Mouse (Mus musculus) limb, embryonic 14.5 days (tissue): ENCODE measurements around the gene Grid2. TPM values are rescaled to one million over a fixed set of nuclear protein-coding genes. Genes with fewer than 3 reads are reported as not detected.

Experiments
- ATAC-seq: fragments of 200-750 bp; cut with Nextera tagmentation; 2 replicates; pipeline ENCODE4 v1.8.0; 2017; ENCODE audit warnings: low read depth, moderate number of reproducible peaks, moderate TSS enrichment; ENCODE audit not compliant: low FRiP score
- DNase-seq: peaks from one replicate; pipeline ENCODE4 v3.0.0-alpha.2; 2015; ENCODE audit warnings: low spot score
- H3K27ac ChIP-seq: fragments of 300-500 bp; sonication (generic); replicated peaks from 2 replicates; pipeline ENCODE4 v1.5.1; 2014; ENCODE audit warnings: low read depth, mild to moderate bottlenecking, low read length, moderate library complexity, mixed read lengths
- H3K27me3 ChIP-seq: fragments of 300-500 bp; sonication (generic); 2 replicates; pipeline ENCODE4 v1.6.1; 2014; ENCODE audit warnings: low read length, mixed read lengths; ENCODE audit not compliant: control insufficient read depth, insufficient read depth
- H3K36me3 ChIP-seq: fragments of 300-500 bp; sonication (generic); 2 replicates; pipeline ENCODE4 v1.6.1; 2014; ENCODE audit warnings: mild to moderate bottlenecking, low read length, moderate library complexity, mixed read lengths; ENCODE audit not compliant: control insufficient read depth, insufficient read depth
- H3K4me1 ChIP-seq: fragments of 300-500 bp; sonication (generic); 2 replicates; pipeline ENCODE4 v1.6.1; 2014; ENCODE audit warnings: antibody characterized with exemption, low read length, mixed read lengths; ENCODE audit not compliant: control insufficient read depth, insufficient read depth
- H3K4me2 ChIP-seq: fragments of 300-500 bp; sonication (generic); replicated peaks from 2 replicates; pipeline ENCODE4 v1.6.1; 2014; ENCODE audit warnings: low read depth, mild to moderate bottlenecking, low read length, moderate library complexity; ENCODE audit not compliant: severe bottlenecking
- H3K4me3 ChIP-seq: fragments of 300-500 bp; sonication (generic); replicated peaks from 2 replicates; pipeline ENCODE4 v1.5.1; 2014; ENCODE audit warnings: low read length
- H3K9ac ChIP-seq: fragments of 300-500 bp; sonication (generic); 2 replicates; pipeline ENCODE4 v1.6.1; 2014; ENCODE audit warnings: mild to moderate bottlenecking, low read depth, low read length, moderate library complexity; ENCODE audit not compliant: severe bottlenecking
- H3K9me3 ChIP-seq: fragments of 300-500 bp; sonication (generic); 2 replicates; pipeline ENCODE4 v1.6.1; 2016; ENCODE audit warnings: low read length; ENCODE audit not compliant: control insufficient read depth
- POLR2A ChIP-seq: fragments of 200-500 bp; IDR thresholded peaks from 2 replicates; pipeline ENCODE4 v1.8.0; 2012; ENCODE audit warnings: inconsistent platforms, mild to moderate bottlenecking, moderate library complexity, borderline replicate concordance; ENCODE audit not compliant: insufficient read depth, insufficient read length; ENCODE audit errors: extremely low read depth
- WGBS: fragments of 180-500 bp; shearing (Covaris S2); extraction: QIAGEN DNeasy Blood & Tissue Kit; methylation state at CpG from one replicate; pipeline ENCODE4 v1.1.7; 2014; 5-methylcytosine and 5-hydroxymethylcytosine counted together
- polyA plus RNA-seq, 2 experiments: library from polyadenylated mRNA; depleted of rRNA in 1 of 2; stranded (reverse) in 1 of 2; unstranded in 1 of 2; fragments of >200 nt; fragmentation: Nextera tagmentation in 1 of 2; extraction: Ambion mirVana in 1 of 2; gene quantifications; 2 replicates each; pipeline versions ENCODE4 v1.2.1 to v1.2.3; 2012 to 2014

Grid2 gene
- polyA plus RNA-seq, 2 experiments = 1.1 to 1.9 TPM

DNA sequence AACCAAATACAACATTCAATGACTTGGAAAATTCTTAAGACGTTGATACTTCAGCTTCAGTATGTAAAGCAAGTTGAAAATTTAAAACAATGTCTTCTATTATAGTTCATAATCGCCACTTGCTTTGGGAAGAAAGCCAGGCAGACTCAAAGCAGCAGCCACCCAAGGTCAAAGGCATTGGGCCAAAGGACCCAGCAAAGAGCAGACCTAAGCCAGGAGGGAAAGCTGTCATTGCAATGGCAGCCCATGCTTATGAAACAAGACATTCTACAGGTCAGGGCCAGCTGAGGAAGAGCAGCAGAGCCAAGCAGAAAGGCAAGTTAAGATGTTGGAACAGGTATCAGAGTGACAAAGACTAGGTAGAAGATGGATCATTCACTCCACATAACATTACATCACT lies 1448.0 kb downstream of the Grid2 start:
- Histone ChIP-seq H3K4me1 (no peaks in the 10 kb centered on the region), H3K9ac (no peak overlapping the region), H3K27me3 (no peaks in the 10 kb centered on the region), H3K27ac (no peak overlapping the region), H3K36me3 (no peaks in the 10 kb centered on the region), H3K4me2 (no peak overlapping the region), H3K9me3 (no peaks in the 10 kb centered on the region), H3K4me3 (no peak overlapping the region)
- ATAC-seq (no peak), DNase-seq (no peak)
- no peak for TF ChIP-seq POLR2A
- 80% methylated on average over 2 of the region's 2 CpGs for WGBS

DNA sequence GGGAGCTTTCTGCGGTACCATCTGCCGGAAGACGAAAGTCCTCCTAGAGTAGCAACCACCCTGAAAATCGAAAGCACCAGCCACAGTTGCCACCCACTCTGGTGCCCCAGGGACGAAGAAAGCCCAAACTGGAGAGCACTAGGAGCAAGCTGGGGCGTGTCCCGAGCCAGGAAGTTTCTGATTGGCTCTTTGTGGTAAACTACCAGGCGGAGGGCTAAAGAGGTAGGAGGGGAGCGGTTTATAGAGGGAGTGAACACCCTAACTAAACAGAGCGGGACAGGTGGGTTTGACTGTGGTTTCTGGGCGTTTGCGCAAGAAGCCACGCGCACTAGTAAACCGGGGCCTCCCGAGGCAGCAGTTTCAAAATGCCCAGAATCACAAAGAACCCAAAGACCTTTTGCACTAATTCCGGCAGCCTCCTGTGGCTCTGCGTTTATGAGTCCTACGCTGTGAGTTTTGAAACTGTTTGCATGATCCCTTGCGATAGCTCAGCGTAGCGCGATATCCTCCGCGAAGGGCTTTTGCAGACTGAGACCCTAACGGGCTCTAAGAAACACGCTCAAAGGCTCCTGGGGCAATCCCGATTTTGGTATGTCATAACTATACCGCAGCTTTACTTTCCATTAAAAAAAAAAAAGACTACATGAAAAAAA lies 1472.2 kb downstream of the Grid2 start:
- ATAC-seq (no peak), DNase-seq (no peak)
- under 1% methylated on average over 29 of the region's 29 CpGs for WGBS
- H3K36me3 ChIP-seq = no peaks in the 10 kb centered on the region
- peaks cover 14% of the 10 kb centered on the region for H3K4me1 ChIP-seq
- peak overlapping the region; percentile 80 for H3K4me2 ChIP-seq
- peaks cover 57% of the 10 kb centered on the region for H3K27me3 ChIP-seq
- no peak for TF ChIP-seq POLR2A
- H3K27ac ChIP-seq = no peak overlapping the region
- H3K9me3 ChIP-seq = no peaks in the 10 kb centered on the region
- H3K4me3 ChIP-seq = peak overlapping the region; percentile 41
- no peak overlapping the region for H3K9ac ChIP-seq

DNA sequence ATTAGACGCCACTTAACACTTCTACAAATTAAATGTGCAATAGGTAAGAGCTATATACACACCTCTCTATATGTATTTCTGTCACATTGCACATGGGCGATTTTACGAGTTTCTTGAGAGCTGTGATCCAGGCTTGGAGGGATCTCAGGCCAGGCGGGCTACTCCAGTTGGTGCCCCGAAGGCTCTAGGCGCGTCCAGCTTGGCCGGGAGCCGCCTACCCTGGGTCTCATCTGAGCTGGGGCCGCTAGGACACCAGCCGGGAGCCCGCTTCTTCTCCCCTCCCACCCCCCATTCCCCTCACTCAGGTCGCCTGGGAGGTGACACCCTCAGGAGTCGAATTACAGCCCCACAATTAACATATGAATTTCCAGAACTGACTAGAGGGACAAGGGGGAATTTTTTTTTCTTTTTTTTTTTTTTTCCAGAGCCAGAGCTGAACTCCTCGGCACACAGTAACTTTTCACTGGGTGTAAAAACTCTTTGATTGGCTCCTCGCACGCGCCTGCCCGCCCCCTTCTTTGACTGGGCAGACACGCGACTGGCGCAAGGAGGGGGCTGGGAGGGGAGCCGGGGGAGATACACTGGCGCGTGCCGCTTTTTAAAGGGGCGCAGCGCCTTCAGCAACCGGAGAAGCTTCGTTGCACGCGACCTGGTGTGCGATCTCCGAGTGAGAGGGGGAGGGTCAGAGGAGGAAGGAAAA lies 1473.0 kb downstream of the Grid2 start, which contains the start of gene Atoh1:
Atoh1 (plus strand) TSS at position 627 of the 700 bp plus-strand sequence.
- peak; percentile 86 for ATAC-seq
- WGBS = 1% methylated on average over 34 of the region's 34 CpGs
- DNase-seq = peak; percentile 44
- Histone ChIP-seq H3K4me3 (peak within 1 kb of the TSS; percentile 41), H3K27me3 (peaks cover 64% of the 10 kb centered on the region), H3K27ac (no peak within 1 kb of the TSS), H3K4me1 (peaks cover 14% of the 10 kb centered on the region), H3K9ac (no peak within 1 kb of the TSS), H3K4me2 (peak within 1 kb of the TSS; percentile 80), H3K36me3 (no peaks in the 10 kb centered on the region), H3K9me3 (no peaks in the 10 kb centered on the region)
- no peak for TF ChIP-seq POLR2A

DNA sequence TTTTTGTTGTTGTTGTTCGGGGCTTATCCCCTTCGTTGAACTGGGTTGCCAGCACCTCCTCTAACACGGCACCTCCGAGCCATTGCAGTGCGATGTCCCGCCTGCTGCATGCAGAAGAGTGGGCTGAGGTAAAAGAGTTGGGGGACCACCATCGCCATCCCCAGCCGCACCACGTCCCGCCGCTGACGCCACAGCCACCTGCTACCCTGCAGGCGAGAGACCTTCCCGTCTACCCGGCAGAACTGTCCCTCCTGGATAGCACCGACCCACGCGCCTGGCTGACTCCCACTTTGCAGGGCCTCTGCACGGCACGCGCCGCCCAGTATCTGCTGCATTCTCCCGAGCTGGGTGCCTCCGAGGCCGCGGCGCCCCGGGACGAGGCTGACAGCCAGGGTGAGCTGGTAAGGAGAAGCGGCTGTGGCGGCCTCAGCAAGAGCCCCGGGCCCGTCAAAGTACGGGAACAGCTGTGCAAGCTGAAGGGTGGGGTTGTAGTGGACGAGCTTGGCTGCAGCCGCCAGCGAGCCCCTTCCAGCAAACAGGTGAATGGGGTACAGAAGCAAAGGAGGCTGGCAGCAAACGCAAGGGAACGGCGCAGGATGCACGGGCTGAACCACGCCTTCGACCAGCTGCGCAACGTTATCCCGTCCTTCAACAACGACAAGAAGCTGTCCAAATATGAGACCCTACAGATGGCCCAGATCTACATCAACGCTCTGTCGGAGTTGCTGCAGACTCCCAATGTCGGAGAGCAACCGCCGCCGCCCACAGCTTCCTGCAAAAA lies 1473.7 kb downstream of the Grid2 start:
- Histone ChIP-seq H3K27me3 (peaks cover 71% of the 10 kb centered on the region), H3K4me2 (peak overlapping the region; percentile 80), H3K27ac (no peak overlapping the region), H3K9me3 (no peaks in the 10 kb centered on the region), H3K4me3 (peak overlapping the region; percentile 41), H3K9ac (no peak overlapping the region), H3K4me1 (peaks cover 19% of the 10 kb centered on the region), H3K36me3 (no peaks in the 10 kb centered on the region)
- WGBS = 1% methylated on average over 47 of the region's 53 CpGs
- ATAC-seq = peak; percentile 41
- no peak for TF ChIP-seq POLR2A
- DNase-seq = no peak

DNA sequence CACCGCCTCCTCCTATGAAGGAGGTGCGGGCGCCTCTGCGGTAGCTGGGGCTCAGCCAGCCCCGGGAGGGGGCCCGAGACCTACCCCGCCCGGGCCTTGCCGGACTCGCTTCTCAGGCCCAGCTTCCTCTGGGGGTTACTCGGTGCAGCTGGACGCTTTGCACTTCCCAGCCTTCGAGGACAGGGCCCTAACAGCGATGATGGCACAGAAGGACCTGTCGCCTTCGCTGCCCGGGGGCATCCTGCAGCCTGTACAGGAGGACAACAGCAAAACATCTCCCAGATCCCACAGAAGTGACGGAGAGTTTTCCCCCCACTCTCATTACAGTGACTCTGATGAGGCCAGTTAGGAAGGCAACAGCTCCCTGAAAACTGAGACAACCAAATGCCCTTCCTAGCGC lies 1474.4 kb downstream of the Grid2 start:
- Histone ChIP-seq H3K4me2 (peak overlapping the region; percentile 80), H3K4me3 (peak overlapping the region; percentile 41), H3K9me3 (no peaks in the 10 kb centered on the region), H3K36me3 (no peaks in the 10 kb centered on the region), H3K27ac (no peak overlapping the region), H3K9ac (no peak overlapping the region), H3K27me3 (peaks cover 78% of the 10 kb centered on the region), H3K4me1 (peaks cover 23% of the 10 kb centered on the region)
- whole genome bisulfite sequencing = 0% methylated on average over 19 of the region's 19 CpGs
- DNase-seq (no peak), ATAC-seq (no peak)
- no peak for TF ChIP-seq POLR2A
